ENCODE assay signal across 23 mouse cellular contexts in genomic region chr5:101742014-101742413, GRCm38 (mm10). TPM values are rescaled to one million over a fixed set of nuclear protein-coding genes. Genes with fewer than 3 reads are reported as not detected.
DNase-seq lines count a peak whose midpoint lies in the region; TF ChIP-seq lines count a peak whose summit lies in the region.
"Had no signal": no experiment of that assay in that cellular context is flagged by ENCODE, and none has a peak within 500 bp of the region (broad histone marks: within the 10 kb centered on the region; RNA-seq: fewer than 3 reads in every experiment).

No protein-coding gene starts in this region.

- H3K9me3 ChIP-seq in heart, embryonic 10.5 days = no peaks in the 10 kb centered on the region
- H3K9me3 ChIP-seq: embryonic facial prominence, embryonic 12.5 days; forebrain, embryonic 10.5 days; heart, embryonic 13.5 days; neural tube, embryonic 15.5 days had no signal

- peak; percentile 16 for DNase-seq in heart, embryonic 10.5 days (ENCODE audit: low spot score)
- DNase-seq in heart, adult 2 months = no peak
- peak; percentile 12 for DNase-seq in adrenal gland, postnatal 25 days
- peak; percentile 71 to 79 for DNase-seq in lung, adult 18-20 months
- peak; percentile 56 to 69 for DNase-seq in lung, postnatal 4 days
- DNase-seq in layer of hippocampus, postnatal 25 days (ENCODE audit: extremely low spot score in 1 of 2, low spot score in 1 of 2) = no peak
- DNase-seq in thymus, postnatal 4 days = no peak
- no peak for DNase-seq in yolk sac, embryonic 10.5 days (ENCODE audit: low spot score)
- DNase-seq: B cell, adult 2 months; cerebellum, adult 18-20 months; gastrocnemius, postnatal 14 days; heart, postnatal 36 days; kidney, adult 18-20 months; kidney, postnatal 25 days; layer of hippocampus, adult 9-11 months; midbrain, embryonic 14.5 days; right cerebral cortex, postnatal 4 days had no signal

- WGBS in heart, embryonic 10.5 days = 90% methylated on average over 2 of the region's 2 CpGs
- WGBS in heart, adult 2 months = 68% methylated on average over 2 of the region's 2 CpGs

- TF ChIP-seq CTCF in heart, adult 2 months (IDR thresholded peaks at IDR 0.05) = no peak

- no peak overlapping the region for H3K4me3 ChIP-seq in heart, embryonic 10.5 days
- no peak overlapping the region for H3K4me3 ChIP-seq in heart, adult 2 months
- H3K4me3 ChIP-seq: embryonic facial prominence, embryonic 12.5 days; forebrain, embryonic 10.5 days; heart, embryonic 13.5 days; myocyte; neural tube, embryonic 15.5 days had no signal

- H3K27me3 ChIP-seq in heart, embryonic 10.5 days (ENCODE audit: insufficient read depth, poor library complexity, severe bottlenecking) = no peaks in the 10 kb centered on the region
- no peaks in the 10 kb centered on the region for H3K27me3 ChIP-seq in heart, adult 2 months (ENCODE audit: control insufficient read depth, insufficient read depth, low read length)
- H3K27me3 ChIP-seq: embryonic facial prominence, embryonic 12.5 days; heart, embryonic 13.5 days; neural tube, embryonic 15.5 days had no signal

- no peak for TF ChIP-seq EP300 in heart, adult 2 months (IDR thresholded peaks at IDR 0.05; ENCODE audit: insufficient read depth, low read depth, low read length)

- H3K79me2 ChIP-seq in heart, adult 2 months (replicated peaks; ENCODE audit: control insufficient read depth, insufficient read depth, low read length) = no peaks in the 10 kb centered on the region

- no peak overlapping the region for H3K9ac ChIP-seq in heart, adult 2 months (ENCODE audit: low read depth, low read length)
- H3K9ac ChIP-seq: embryonic facial prominence, embryonic 12.5 days; heart, embryonic 13.5 days; liver, embryonic 14.5 days; neural tube, embryonic 15.5 days had no signal

- no peak overlapping the region for H3K27ac ChIP-seq in heart, embryonic 10.5 days
- H3K27ac ChIP-seq in heart, adult 2 months = no peak overlapping the region
- H3K27ac ChIP-seq: forebrain, embryonic 10.5 days; heart, embryonic 13.5 days; liver, embryonic 14.5 days; neural tube, embryonic 15.5 days had no signal

- intact Hi-C loops in heart, adult 2 months (cut with DNase I) = no loop called here

- no peaks in the 10 kb centered on the region for H3K4me1 ChIP-seq in heart, embryonic 10.5 days
- H3K4me1 ChIP-seq in heart, adult 2 months (ENCODE audit: control insufficient read depth, insufficient read depth, low read length) = no peaks in the 10 kb centered on the region
- H3K4me1 ChIP-seq: embryonic facial prominence, embryonic 12.5 days; forebrain, embryonic 10.5 days; heart, embryonic 13.5 days; neural tube, embryonic 15.5 days had no signal

- no peaks in the 10 kb centered on the region for H3K36me3 ChIP-seq in heart, embryonic 10.5 days
- no peaks in the 10 kb centered on the region for H3K36me3 ChIP-seq in heart, adult 2 months (ENCODE audit: control insufficient read depth, insufficient read depth, low read length)
- H3K36me3 ChIP-seq: embryonic facial prominence, embryonic 12.5 days; forebrain, embryonic 10.5 days; heart, embryonic 13.5 days; neural tube, embryonic 15.5 days had no signal

- TF ChIP-seq POLR2A in heart, adult 2 months (IDR thresholded peaks at IDR 0.05; ENCODE audit: insufficient read depth, low read depth, low read length) = no peak

RNA-seq across cellular contexts. Expression of gene Cds1, which starts 22.9 kb away (rescaled TPM):
- 0.42 and 0.64 TPM in 2 replicates for polyA plus RNA-seq in heart, embryonic 10.5 days (2016; fragmentation: Nextera tagmentation; extraction: Ambion mirVana)
- total RNA-seq in heart, adult 2 months (2021) = 10 to 100 TPM; 17.3 to 20.9 TPM
- polyA plus RNA-seq in heart, adult 2 months (2012; rRNA removed) = 3.2 and 4.2 TPM in 2 replicates
- total RNA-seq in adrenal gland, postnatal 25 days (2021) = 8.6 and 9.8 TPM in 2 replicates
- 10 to 100 TPM; 63.2 to 67.9 TPM for total RNA-seq in layer of hippocampus, postnatal 25 days (2021)
- polyA plus RNA-seq: myocyte had no signal

Comparison
In these comparisons a context has a peak if more than half of its experiments do, and no peak if none do; other contexts are left out.
1. DNase-seq: peak in heart, embryonic 10.5 days (single experiment), adrenal gland, postnatal 25 days (single experiment), lung, adult 18-20 months (2 of 2) and lung, postnatal 4 days (2 of 2); none in heart, adult 2 months (0 of 2), layer of hippocampus, postnatal 25 days (0 of 2), thymus, postnatal 4 days (single experiment) and yolk sac, embryonic 10.5 days (single experiment).